Mouse (Mus musculus) E14TG2a.4 (cell line): ENCODE results near the gene Banp.

Experiments used
- H3K27me3 ChIP-seq: 2 replicates; pipeline ENCODE4 v1.6.1; 2014; ENCODE audit warnings: low read length, control low read depth; ENCODE audit not compliant: insufficient read depth
- H3K36me3 ChIP-seq: 2 replicates; pipeline ENCODE4 v1.6.1; 2014; ENCODE audit warnings: low read length, control low read depth; ENCODE audit not compliant: insufficient read depth
- H3K4me1 ChIP-seq: replicated peaks from 2 replicates; pipeline ENCODE4 v1.6.1; 2014; ENCODE audit warnings: low read depth, low read length, control low read depth
- H3K4me3 ChIP-seq: replicated peaks from 2 replicates; pipeline ENCODE4 v1.5.1; 2014; ENCODE audit warnings: mild to moderate bottlenecking, low read length
- H3K9me3 ChIP-seq: 2 replicates; pipeline ENCODE4 v1.6.1; 2014; ENCODE audit warnings: low read length, control low read depth
- CTCF ChIP-seq: conservative IDR thresholded peaks from 2 replicates; pipeline ENCODE4 v1.5.1; 2014; ENCODE audit warnings: low read length
- NANOG ChIP-seq: IDR thresholded peaks from 2 replicates; pipeline ENCODE4 v1.6.1; 2014; ENCODE audit warnings: borderline replicate concordance, low read length, mixed read lengths
- POU5F1 ChIP-seq: IDR thresholded peaks from 2 replicates; pipeline ENCODE4 v1.6.1; 2014; ENCODE audit warnings: low read length, borderline replicate concordance

Gene Banp

GRCm38 (mm10) chr8:121949222-121949800, at the start of gene Banp:
Gene Banp, plus strand, starts transcription at chr8:121949750.
- peaks cover 23% of the 10 kb centered on the region for H3K36me3 ChIP-seq
- no peak for TF ChIP-seq NANOG
- no peak for TF ChIP-seq CTCF
- no peak for TF ChIP-seq POU5F1
- no peaks in the 10 kb centered on the region for H3K9me3 ChIP-seq
- peak within 1 kb of the TSS; percentile 98 for H3K4me3 ChIP-seq
- peaks cover 61% of the 10 kb centered on the region for H3K4me1 ChIP-seq
- H3K27me3 ChIP-seq: no peaks in the 10 kb centered on the region

GRCm38 (mm10) chr8:121901498-121902236, 47.9 kb upstream of the Banp start:
- H3K9me3 ChIP-seq: no peaks in the 10 kb centered on the region
- 0 out of 2 replicates have a peak overlapping the region, but pooled peaks have one; percentile 20 for H3K4me3 ChIP-seq
- no peaks in the 10 kb centered on the region for H3K27me3 ChIP-seq
- peaks cover 100% of the 10 kb centered on the region for H3K4me1 ChIP-seq
- H3K36me3 ChIP-seq: peaks cover 84% of the 10 kb centered on the region
- TF ChIP-seq CTCF: no peak
- TF ChIP-seq POU5F1: no peak
- 0 out of 2 replicates have a peak, but pooled peaks have one; percentile 2 for TF ChIP-seq NANOG

- H3K4me3 ChIP-seq: peak overlapping the region; percentile 94
These were observed 45.6 kb upstream of the Banp start for GRCm38 (mm10) chr8:121903977-121904376.

DNA sequence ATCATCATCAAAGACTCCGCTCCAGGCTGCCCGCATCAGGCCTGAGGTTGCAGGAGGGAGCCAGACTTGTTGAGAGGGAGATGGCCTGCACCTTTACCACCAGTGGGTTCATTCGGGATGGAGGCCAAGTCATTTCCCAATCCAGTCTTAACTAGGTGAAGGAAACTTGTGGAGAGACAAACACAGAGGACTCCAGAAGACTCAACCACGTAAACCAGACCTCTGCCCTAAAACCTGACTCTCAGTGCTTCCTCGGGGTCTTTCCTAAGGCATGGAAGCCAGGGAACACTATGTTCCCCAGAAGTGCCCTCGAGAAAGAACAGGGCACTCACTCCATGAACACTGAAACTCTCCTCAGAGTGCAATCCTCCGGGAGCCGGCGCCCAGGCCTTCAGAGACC, 44.6 kb upstream of the Banp start:
- TF ChIP-seq NANOG (no peak), POU5F1 (no peak), CTCF (no peak)
- H3K4me3 ChIP-seq: peak overlapping the region; percentile 94
- H3K27me3 ChIP-seq: no peaks in the 10 kb centered on the region
- H3K9me3 ChIP-seq: no peaks in the 10 kb centered on the region
- H3K4me1 ChIP-seq: peaks cover 90% of the 10 kb centered on the region
- H3K36me3 ChIP-seq: peaks cover 62% of the 10 kb centered on the region

More at GRCm38 (mm10) chr8:121903977-121904376, 45.6 kb upstream of the Banp start:
- peaks cover 71% of the 10 kb centered on the region for H3K36me3 ChIP-seq
- H3K9me3 ChIP-seq: no peaks in the 10 kb centered on the region
- H3K4me1 ChIP-seq: peaks cover 90% of the 10 kb centered on the region
- H3K27me3 ChIP-seq: no peaks in the 10 kb centered on the region
- no peak for TF ChIP-seq NANOG
- TF ChIP-seq POU5F1: no peak
- TF ChIP-seq CTCF: no peak

- H3K9me3 ChIP-seq: no peaks in the 10 kb centered on the region
- H3K4me3 ChIP-seq: peak overlapping the region; percentile 94
- no peaks in the 10 kb centered on the region for H3K27me3 ChIP-seq
- H3K36me3 ChIP-seq: peaks cover 58% of the 10 kb centered on the region
- peaks cover 87% of the 10 kb centered on the region for H3K4me1 ChIP-seq
- TF ChIP-seq POU5F1: no peak
- TF ChIP-seq NANOG: no peak
- no peak for TF ChIP-seq CTCF
These were observed 44.1 kb upstream of the Banp start for GRCm38 (mm10) chr8:121905420-121905819.

- H3K9me3 ChIP-seq: no peaks in the 10 kb centered on the region
- peaks cover 83% of the 10 kb centered on the region for H3K4me1 ChIP-seq
- H3K4me3 ChIP-seq: peak overlapping the region; percentile 94
- peaks cover 54% of the 10 kb centered on the region for H3K36me3 ChIP-seq
- H3K27me3 ChIP-seq: no peaks in the 10 kb centered on the region
- TF ChIP-seq NANOG (no peak), POU5F1 (no peak), CTCF (no peak)
These were observed 43.7 kb upstream of the Banp start for GRCm38 (mm10) chr8:121905864-121906263.

DNA sequence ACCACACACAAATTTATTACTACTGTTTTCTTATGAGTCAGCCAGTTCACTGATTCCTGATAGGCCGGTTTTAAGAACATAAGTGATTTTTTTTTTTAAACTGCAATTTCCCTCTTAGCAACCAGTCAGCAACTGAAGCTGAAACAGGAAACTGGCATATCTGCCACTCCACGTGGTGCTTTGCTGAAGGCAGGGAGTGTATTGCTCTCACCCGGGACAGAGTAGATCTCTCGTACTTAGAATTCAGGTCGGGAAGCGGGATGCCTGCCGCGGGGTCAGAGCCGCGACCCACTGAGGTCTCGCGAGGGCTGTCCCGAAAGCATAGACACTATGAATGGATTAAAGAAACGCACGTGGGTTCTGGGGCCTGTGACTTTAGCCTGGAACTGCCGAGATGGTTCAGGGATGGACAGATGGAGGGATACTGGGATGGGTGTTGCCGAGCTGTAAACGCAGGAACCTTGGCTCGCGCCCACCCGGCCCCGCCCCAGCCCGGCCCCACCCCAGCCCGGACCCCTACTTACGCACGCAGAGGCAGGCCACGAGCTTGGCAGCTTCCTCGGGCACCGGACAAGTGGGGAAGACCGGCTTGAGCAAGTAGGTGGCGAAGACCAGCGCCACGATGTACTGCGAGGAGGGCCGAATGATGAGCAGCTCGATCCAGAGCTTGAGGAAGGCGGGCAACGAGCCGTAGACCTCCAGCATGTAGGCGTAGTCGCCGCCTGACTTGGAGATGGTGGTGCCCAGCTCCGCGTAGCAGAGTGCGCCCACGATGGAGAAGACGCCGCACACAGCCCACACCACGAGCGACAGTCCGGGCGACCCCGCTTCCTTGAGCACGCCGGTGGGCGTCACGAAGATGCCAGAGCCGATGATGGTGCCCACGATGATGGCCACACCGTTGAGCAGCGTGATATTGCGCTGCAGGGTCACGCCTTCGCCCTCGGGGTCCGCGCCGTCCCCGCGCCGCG, 42.7 kb upstream of the Banp start:
- Histone ChIP-seq H3K4me3 (peak overlapping the region; percentile 94), H3K4me1 (peaks cover 73% of the 10 kb centered on the region), H3K36me3 (peaks cover 44% of the 10 kb centered on the region), H3K27me3 (no peaks in the 10 kb centered on the region), H3K9me3 (no peaks in the 10 kb centered on the region)
- TF ChIP-seq NANOG (no peak), CTCF (no peak), POU5F1 (no peak)

DNA sequence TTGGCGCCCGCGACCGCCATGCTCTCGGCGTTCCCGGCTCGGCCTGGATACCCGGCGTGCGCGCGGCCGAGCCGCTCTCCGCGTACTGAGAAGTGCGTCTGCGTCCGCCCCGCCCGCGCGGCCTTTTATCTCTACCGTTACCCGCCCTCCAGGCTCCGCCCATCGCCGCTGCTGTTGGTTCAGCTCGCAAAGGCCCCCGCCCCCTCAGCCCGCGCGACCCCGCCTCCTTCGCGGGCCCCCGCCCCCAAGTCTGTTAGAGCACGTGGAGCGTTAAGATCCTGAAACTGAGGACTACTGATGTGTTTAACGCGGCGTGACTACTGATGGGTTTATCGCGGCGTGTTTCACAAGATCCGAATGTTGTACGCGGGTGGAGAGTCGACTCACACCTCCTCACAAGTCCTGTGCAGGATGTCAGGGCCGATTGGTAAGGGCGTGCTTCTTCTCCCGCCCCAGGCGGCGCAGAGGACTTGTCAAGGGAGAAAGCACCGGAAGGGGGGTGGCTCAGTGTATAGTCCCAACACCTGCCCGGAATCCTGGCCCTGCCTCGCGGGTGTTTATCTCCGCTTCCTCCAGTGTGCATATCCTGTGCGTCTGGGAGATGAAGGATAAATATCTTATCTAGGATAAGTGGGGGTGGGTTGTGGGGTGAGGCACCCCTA, 41.8 kb upstream of the Banp start, which contains the start of gene Slc7a5:
Slc7a5 (minus strand) TSS at position 108 of the 662 bp plus-strand sequence.
- Histone ChIP-seq H3K27me3 (no peaks in the 10 kb centered on the region), H3K4me3 (peak within 1 kb of the TSS; percentile 94), H3K36me3 (peaks cover 36% of the 10 kb centered on the region), H3K9me3 (no peaks in the 10 kb centered on the region), H3K4me1 (peaks cover 64% of the 10 kb centered on the region)
- TF ChIP-seq CTCF (no peak), NANOG (no peak), POU5F1 (no peak)
